Mouse (Mus musculus): Measurements from ENCODE around the gene Zfp72. TPM values are rescaled to one million over a fixed set of nuclear protein-coding genes. Genes with fewer than 3 reads are reported as not detected.

Zfp72 gene
- 0.19 and 0.23 TPM in 2 replicates for polyA plus RNA-seq (2012; rRNA removed)

- H3K36me3 ChIP-seq (ENCODE audit: control insufficient read depth, insufficient read depth, low read length) = no peaks in the 10 kb centered on the region
- H3K4me1 ChIP-seq (replicated peaks; ENCODE audit: control insufficient read depth, insufficient read depth, low read length) = no peaks in the 10 kb centered on the region
- TF ChIP-seq CTCF (IDR thresholded peaks at IDR 0.05; ENCODE audit: borderline replicate concordance, control insufficient read depth, extremely low read depth, insufficient read depth, low read length, poor library complexity) = no peak
- DNase-seq = peak; percentile 69
- WGBS = 2% methylated on average over 14 of the region's 14 CpGs
- H3K4me3 ChIP-seq (ENCODE audit: control insufficient read depth, insufficient read depth, low read length) = peak within 1 kb of the TSS; percentile 48
- no peak within 1 kb of the TSS for H3K27ac ChIP-seq (ENCODE audit: control insufficient read depth, insufficient read depth, low read length)
- H3K27me3 ChIP-seq (ENCODE audit: control insufficient read depth, insufficient read depth, low read length) = no peaks in the 10 kb centered on the region
Observed at GRCm38 (mm10) chr13:74390371-74390990, at the start of gene Zfp72. Gene Zfp72 (minus strand): TSS chr13:74390836.

GRCm38 (mm10) chr13:74439895-74440294 lies 49.3 kb upstream of the Zfp72 start:
- 35% methylated on average over 19 of the region's 19 CpGs for WGBS

GRCm38 (mm10) chr13:74399298-74399839 lies 8.7 kb upstream of the Zfp72 start, which contains the start of gene Ftl1-ps1:
Gene Ftl1-ps1 (plus strand): TSS chr13:74399694.
- DNase-seq = no peak

More at GRCm38 (mm10) chr13:74439895-74440294, 49.3 kb upstream of the Zfp72 start:
- no peak overlapping the region for H3K27ac ChIP-seq (ENCODE audit: control insufficient read depth, insufficient read depth, low read length)
- H3K4me3 ChIP-seq (ENCODE audit: control insufficient read depth, insufficient read depth, low read length) = no peak overlapping the region
- H3K27me3 ChIP-seq (ENCODE audit: control insufficient read depth, insufficient read depth, low read length) = no peaks in the 10 kb centered on the region
- TF ChIP-seq CTCF (IDR thresholded peaks at IDR 0.05; ENCODE audit: borderline replicate concordance, control insufficient read depth, extremely low read depth, insufficient read depth, low read length, poor library complexity) (no peak), POLR2A (IDR thresholded peaks at IDR 0.05; ENCODE audit: control insufficient read depth, extremely low read depth, insufficient read depth, low read length, poor library complexity) (no peak)
- no peaks in the 10 kb centered on the region for H3K36me3 ChIP-seq (ENCODE audit: control insufficient read depth, insufficient read depth, low read length)
- H3K4me1 ChIP-seq (replicated peaks; ENCODE audit: control insufficient read depth, insufficient read depth, low read length) = no peaks in the 10 kb centered on the region
- DNase-seq = no peak

GRCm38 (mm10) chr13:74391156-74391555 lies 520 bp upstream of the Zfp72 start:
- Histone ChIP-seq H3K27me3 (ENCODE audit: control insufficient read depth, insufficient read depth, low read length) (no peaks in the 10 kb centered on the region), H3K4me3 (ENCODE audit: control insufficient read depth, insufficient read depth, low read length) (no peak overlapping the region), H3K27ac (ENCODE audit: control insufficient read depth, insufficient read depth, low read length) (no peak overlapping the region), H3K4me1 (replicated peaks; ENCODE audit: control insufficient read depth, insufficient read depth, low read length) (no peaks in the 10 kb centered on the region), H3K36me3 (ENCODE audit: control insufficient read depth, insufficient read depth, low read length) (no peaks in the 10 kb centered on the region)
- 68% methylated on average over 2 of the region's 2 CpGs for WGBS
- TF ChIP-seq POLR2A (IDR thresholded peaks at IDR 0.05; ENCODE audit: control insufficient read depth, extremely low read depth, insufficient read depth, low read length, poor library complexity) = no peak
- DNase-seq = no peak

More at GRCm38 (mm10) chr13:74399298-74399839, 8.7 kb upstream of the Zfp72 start, which contains the start of gene Ftl1-ps1:
- H3K4me1 ChIP-seq (replicated peaks; ENCODE audit: control insufficient read depth, insufficient read depth, low read length) = no peaks in the 10 kb centered on the region
- H3K27ac ChIP-seq (ENCODE audit: control insufficient read depth, insufficient read depth, low read length) = no peak within 1 kb of the TSS
- H3K27me3 ChIP-seq (ENCODE audit: control insufficient read depth, insufficient read depth, low read length) = no peaks in the 10 kb centered on the region
- no peaks in the 10 kb centered on the region for H3K36me3 ChIP-seq (ENCODE audit: control insufficient read depth, insufficient read depth, low read length)
- H3K4me3 ChIP-seq (ENCODE audit: control insufficient read depth, insufficient read depth, low read length) = no peak within 1 kb of the TSS
- no peak for TF ChIP-seq CTCF (IDR thresholded peaks at IDR 0.05; ENCODE audit: borderline replicate concordance, control insufficient read depth, extremely low read depth, insufficient read depth, low read length, poor library complexity)
- TF ChIP-seq POLR2A (IDR thresholded peaks at IDR 0.05; ENCODE audit: control insufficient read depth, extremely low read depth, insufficient read depth, low read length, poor library complexity) = no peak
- 41% methylated on average over 11 of the region's 11 CpGs for WGBS

- Histone ChIP-seq H3K4me1 (replicated peaks; ENCODE audit: control insufficient read depth, insufficient read depth, low read length) (no peaks in the 10 kb centered on the region), H3K36me3 (ENCODE audit: control insufficient read depth, insufficient read depth, low read length) (no peaks in the 10 kb centered on the region), H3K4me3 (ENCODE audit: control insufficient read depth, insufficient read depth, low read length) (no peak overlapping the region), H3K27me3 (ENCODE audit: control insufficient read depth, insufficient read depth, low read length) (no peaks in the 10 kb centered on the region), H3K27ac (ENCODE audit: control insufficient read depth, insufficient read depth, low read length) (no peak overlapping the region)
- no peak for DNase-seq
- WGBS = 78% methylated on average over 6 of the region's 6 CpGs
- TF ChIP-seq POLR2A (IDR thresholded peaks at IDR 0.05; ENCODE audit: control insufficient read depth, extremely low read depth, insufficient read depth, low read length, poor library complexity) (no peak), CTCF (IDR thresholded peaks at IDR 0.05; ENCODE audit: borderline replicate concordance, control insufficient read depth, extremely low read depth, insufficient read depth, low read length, poor library complexity) (no peak)
Observed at GRCm38 (mm10) chr13:74389730-74390129, 906 bp downstream of the Zfp72 start.

- H3K4me3 ChIP-seq (ENCODE audit: control insufficient read depth, insufficient read depth, low read length) = no peak overlapping the region
- no peak for DNase-seq
- H3K27ac ChIP-seq (ENCODE audit: control insufficient read depth, insufficient read depth, low read length) = no peak overlapping the region
- H3K27me3 ChIP-seq (ENCODE audit: control insufficient read depth, insufficient read depth, low read length) = no peaks in the 10 kb centered on the region
- H3K36me3 ChIP-seq (ENCODE audit: control insufficient read depth, insufficient read depth, low read length) = no peaks in the 10 kb centered on the region
- no peaks in the 10 kb centered on the region for H3K4me1 ChIP-seq (replicated peaks; ENCODE audit: control insufficient read depth, insufficient read depth, low read length)
- WGBS = 75% methylated on average over 3 of the region's 3 CpGs
- TF ChIP-seq CTCF (IDR thresholded peaks at IDR 0.05; ENCODE audit: borderline replicate concordance, control insufficient read depth, extremely low read depth, insufficient read depth, low read length, poor library complexity) = no peak
- no peak for TF ChIP-seq POLR2A (IDR thresholded peaks at IDR 0.05; ENCODE audit: control insufficient read depth, extremely low read depth, insufficient read depth, low read length, poor library complexity)
Observed at GRCm38 (mm10) chr13:74382289-74382688, 8.3 kb downstream of the Zfp72 start.

Data from thymus, adult 2 months (tissue).